Mouse (Mus musculus): Measurements from ENCODE around the gene Klf15. TPM values are rescaled to one million over a fixed set of nuclear protein-coding genes. Genes with fewer than 3 reads are reported as not detected.

Klf15 gene
- polyA plus RNA-seq, 1 experiment from 2014 or later: 13.6 TPM

DNA sequence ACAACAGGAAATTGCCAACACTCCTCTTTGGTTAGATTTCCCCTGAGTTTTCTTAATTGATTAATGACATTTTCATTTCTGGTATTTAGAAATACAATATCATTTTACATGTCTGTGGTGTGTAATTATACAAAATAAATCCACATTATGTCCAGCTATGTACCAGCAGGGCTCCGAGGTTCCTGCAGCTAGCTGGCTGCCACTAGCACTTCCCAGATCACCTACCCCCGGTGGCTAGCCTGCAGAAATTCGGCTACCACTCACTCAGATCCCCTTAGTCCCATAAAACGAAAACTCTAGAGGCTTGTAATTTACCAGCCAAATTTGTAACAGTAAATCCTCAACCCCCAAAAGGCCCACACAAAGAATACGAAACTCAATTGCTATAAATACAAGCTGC lies 57.0 kb downstream of the Klf15 start:
- H3K9me3 ChIP-seq: no peaks in the 10 kb centered on the region
- 57% methylated on average over 5 of the region's 5 CpGs for WGBS

More for the DNA sequence above, 57.0 kb downstream of the Klf15 start:
- Histone ChIP-seq H3K4me3 (no peak overlapping the region), H3K27ac (no peak overlapping the region), H3K9ac (no peak overlapping the region), H3K4me1 (no peaks in the 10 kb centered on the region), H3K36me3 (replicated peaks) (no peaks in the 10 kb centered on the region), H3K4me2 (no peak overlapping the region), H3K27me3 (replicated peaks) (no peaks in the 10 kb centered on the region)
- no peak for ATAC-seq (replicated peaks)

Other genes with a start within 250 kb of the Klf15 start
- gene Vmn1r53, start 238.1 kb upstream of the Klf15 start, polyA plus RNA-seq (2015; fragmentation: Nextera tagmentation; extraction: Ambion mirVana): not detected in 2 replicates
- not detected in 2 replicates for gene Vmn1r54, start 216.3 kb upstream of the Klf15 start, polyA plus RNA-seq (2015; fragmentation: Nextera tagmentation; extraction: Ambion mirVana)
- not detected in 2 replicates for gene BC048671, start 161.4 kb upstream of the Klf15 start, polyA plus RNA-seq (2015; fragmentation: Nextera tagmentation; extraction: Ambion mirVana)
- gene Chst13, start 137.4 kb upstream of the Klf15 start, polyA plus RNA-seq (2015; fragmentation: Nextera tagmentation; extraction: Ambion mirVana): not detected in 2 replicates
- gene Uroc1, start 129.3 kb upstream of the Klf15 start, polyA plus RNA-seq (2015; fragmentation: Nextera tagmentation; extraction: Ambion mirVana): not detected in 2 replicates
- 11.6 and 12.7 TPM in 2 replicates for gene Zxdc, start 93.1 kb upstream of the Klf15 start, polyA plus RNA-seq (2015; fragmentation: Nextera tagmentation; extraction: Ambion mirVana)
- 7.8 and 8.1 TPM in 2 replicates for gene Cfap100, start 33.8 kb upstream of the Klf15 start, polyA plus RNA-seq (2015; fragmentation: Nextera tagmentation; extraction: Ambion mirVana)
- 49.9 and 58.7 TPM in 2 replicates for gene Aldh1l1, start 23.9 kb downstream of the Klf15 start, polyA plus RNA-seq (2015; fragmentation: Nextera tagmentation; extraction: Ambion mirVana)
- gene Slc41a3, start 142.1 kb downstream of the Klf15 start, polyA plus RNA-seq (2015; fragmentation: Nextera tagmentation; extraction: Ambion mirVana): 5.8 and 6.3 TPM in 2 replicates

All from midbrain, embryonic 15.5 days (tissue).